Mouse (Mus musculus) midbrain, embryonic 14.5 days (tissue): ENCODE results near the gene Nup133. TPM values are rescaled to one million over a fixed set of nuclear protein-coding genes. Genes with fewer than 3 reads are reported as not detected.
"Not testable (repeated sequence)": the region's sequence is repeated elsewhere in the genome, so short reads cannot be mapped to it uniquely, and the experiment has no call there.

Experiments
- ATAC-seq: fragments of 200-750 bp; cut with Nextera tagmentation; 2 replicates; pipeline ENCODE4 v1.8.0; 2017; ENCODE audit warnings: moderate number of reproducible peaks, moderate library complexity; ENCODE audit not compliant: low FRiP score, low TSS enrichment
- DNase-seq: peaks from one replicate; pipeline ENCODE4 v3.0.0-alpha.2; 2015
- H3K27ac ChIP-seq: fragments of 300-500 bp; sonication (generic); replicated peaks from 2 replicates; pipeline ENCODE4 v1.5.1; 2014; ENCODE audit warnings: mild to moderate bottlenecking, low read depth, low read length, moderate library complexity
- H3K27me3 ChIP-seq: fragments of 300-500 bp; sonication (generic); 2 replicates; pipeline ENCODE4 v1.6.1; 2014; ENCODE audit warnings: low read length, control low read depth, mixed read lengths; ENCODE audit not compliant: control insufficient read depth, insufficient read depth
- H3K36me3 ChIP-seq: fragments of 300-500 bp; sonication (generic); 2 replicates; pipeline ENCODE4 v1.6.1; 2014; ENCODE audit warnings: low read length, control low read depth; ENCODE audit not compliant: control insufficient read depth, insufficient read depth
- H3K4me1 ChIP-seq: fragments of 300-500 bp; sonication (generic); 2 replicates; pipeline ENCODE4 v1.6.1; 2014; ENCODE audit warnings: mild to moderate bottlenecking, antibody characterized with exemption, low read length, control low read depth; ENCODE audit not compliant: control insufficient read depth, insufficient read depth
- H3K4me2 ChIP-seq: fragments of 300-500 bp; sonication (generic); 2 replicates; pipeline ENCODE4 v1.6.1; 2014; ENCODE audit warnings: mild to moderate bottlenecking, low read length, moderate library complexity
- H3K4me3 ChIP-seq: fragments of 300-500 bp; sonication (generic); replicated peaks from 2 replicates; pipeline ENCODE4 v1.5.1; 2014; ENCODE audit warnings: low read depth, low read length
- H3K9ac ChIP-seq: fragments of 300-500 bp; sonication (generic); replicated peaks from 2 replicates; pipeline ENCODE4 v1.6.1; 2014; ENCODE audit warnings: mild to moderate bottlenecking, low read length, moderate library complexity
- H3K9me3 ChIP-seq: fragments of 300-500 bp; sonication (generic); 2 replicates; pipeline ENCODE4 v1.6.1; 2016; ENCODE audit warnings: low read length, control low read depth, mixed read lengths; ENCODE audit not compliant: control insufficient read depth
- WGBS: fragments of 180-500 bp; shearing (Covaris S2); extraction: QIAGEN DNeasy Blood & Tissue Kit; methylation state at CpG from one replicate; pipeline ENCODE4 v1.1.7; 2014; 5-methylcytosine and 5-hydroxymethylcytosine counted together
- polyA plus RNA-seq: library from polyadenylated mRNA; unstranded; fragments of >200 nt; fragmentation: Nextera tagmentation; extraction: Ambion mirVana; gene quantifications from 2 replicates; pipeline ENCODE4 v1.2.1, GENCODE M21; 2014

Nup133 gene
- polyA plus RNA-seq, 1 experiment from 2014 or later = 33.7 TPM

DNA sequence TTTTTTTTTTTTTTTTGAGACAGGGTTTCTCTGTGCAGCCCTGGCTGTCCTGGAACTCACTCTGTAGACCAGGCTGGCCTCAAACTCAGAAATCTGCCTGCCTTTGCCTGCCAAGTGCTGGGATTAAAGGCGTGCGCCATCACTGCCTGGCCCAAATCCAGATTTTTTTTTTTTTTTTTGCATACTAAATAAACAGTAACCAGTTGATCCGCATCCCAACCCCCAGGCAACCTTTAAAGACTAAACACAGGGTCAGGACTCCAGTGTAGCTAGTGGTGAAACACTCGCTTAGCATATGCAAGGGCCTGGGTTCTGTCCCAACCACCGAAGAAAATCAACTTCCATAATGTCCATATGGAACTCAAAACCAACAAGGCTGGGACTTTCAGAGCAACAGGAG is 11.5 kb upstream of the Nup133 start:
- H3K27me3 ChIP-seq, ATAC-seq, H3K4me3 ChIP-seq, H3K9me3 ChIP-seq, H3K4me2 ChIP-seq, DNase-seq, H3K4me1 ChIP-seq, H3K27ac ChIP-seq, H3K9ac ChIP-seq: not testable (repeated sequence)
- H3K36me3 ChIP-seq = peaks cover 72% of the 10 kb centered on the region
- WGBS = 82% methylated on average over 5 of the region's 5 CpGs

DNA sequence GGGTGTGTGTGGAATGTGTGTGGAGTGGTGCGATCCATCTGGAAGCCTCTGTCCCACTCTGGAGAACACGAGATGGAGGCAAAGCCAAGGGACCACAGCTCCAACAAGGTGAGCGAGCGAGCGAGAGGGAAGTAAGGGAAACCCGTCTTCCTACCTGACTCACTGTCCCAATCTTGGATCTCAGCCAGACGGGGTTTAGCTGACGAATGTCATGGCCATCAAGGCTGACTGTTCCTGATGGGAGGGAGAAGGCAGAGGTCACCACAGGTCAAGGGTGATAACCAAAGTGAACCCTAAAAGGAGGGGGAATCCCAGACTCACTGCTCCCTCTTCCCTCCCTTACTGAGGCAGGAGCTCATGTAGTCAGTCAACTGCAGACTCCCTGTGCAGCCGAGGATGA is 11.0 kb upstream of the Nup133 start:
- Histone ChIP-seq H3K9me3 (no peaks in the 10 kb centered on the region), H3K36me3 (peaks cover 72% of the 10 kb centered on the region), H3K27ac (no peak overlapping the region), H3K4me1 (no peaks in the 10 kb centered on the region), H3K27me3 (no peaks in the 10 kb centered on the region), H3K4me3 (no peak overlapping the region), H3K9ac (no peak overlapping the region), H3K4me2 (no peak overlapping the region)
- ATAC-seq (no peak), DNase-seq (no peak)
- WGBS = 88% methylated on average over 9 of the region's 9 CpGs

DNA sequence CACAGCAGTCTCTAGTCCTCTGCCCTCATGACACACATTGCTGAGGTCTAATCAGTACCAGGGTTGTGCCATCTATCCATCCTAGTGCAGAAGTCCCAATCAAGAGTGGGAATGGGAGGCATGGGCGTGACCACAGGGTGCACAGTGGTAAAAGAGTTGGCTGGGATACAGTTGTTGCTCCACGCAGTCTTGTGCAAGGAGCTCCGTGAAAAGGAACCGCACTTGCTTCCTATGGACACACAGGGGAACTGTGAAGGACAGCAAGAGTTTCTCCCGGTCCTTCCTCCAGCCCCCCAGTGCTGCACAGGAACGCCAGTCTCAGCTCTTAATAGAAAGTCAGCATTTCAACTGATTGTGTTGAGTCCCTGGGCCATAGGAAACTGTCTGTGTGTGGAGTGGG is 10.4 kb upstream of the Nup133 start:
- Histone ChIP-seq H3K4me3 (no peak overlapping the region), H3K9me3 (no peaks in the 10 kb centered on the region), H3K36me3 (peaks cover 71% of the 10 kb centered on the region), H3K4me2 (no peak overlapping the region), H3K9ac (no peak overlapping the region), H3K27ac (no peak overlapping the region), H3K4me1 (no peaks in the 10 kb centered on the region), H3K27me3 (no peaks in the 10 kb centered on the region)
- WGBS = 96% methylated on average over 6 of the region's 6 CpGs
- DNase-seq = no peak
- no peak for ATAC-seq

DNA sequence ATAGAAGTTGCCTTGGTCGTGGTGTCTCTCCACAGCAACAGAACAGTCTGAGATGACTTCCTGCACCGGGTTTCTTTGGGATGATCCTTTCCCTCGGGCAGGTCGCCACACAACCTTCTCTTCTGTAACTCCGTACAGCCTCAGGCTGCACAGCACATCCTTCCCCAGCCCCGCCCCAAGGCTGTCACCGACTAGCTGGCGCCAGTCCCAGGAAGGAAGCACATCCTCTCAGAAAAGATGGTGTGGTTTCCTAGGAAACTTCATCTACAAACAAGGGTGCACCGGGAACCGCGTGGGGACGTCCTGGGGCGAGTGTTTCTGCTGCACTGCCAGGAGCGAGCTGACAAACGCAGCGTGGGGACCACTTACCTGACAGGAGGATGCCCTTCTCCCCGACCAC is 9.1 kb upstream of the Nup133 start:
- H3K9ac ChIP-seq = no peak overlapping the region
- DNase-seq (no peak), ATAC-seq (no peak)
- no peak overlapping the region for H3K4me3 ChIP-seq
- no peaks in the 10 kb centered on the region for H3K27me3 ChIP-seq
- H3K4me2 ChIP-seq = no peak overlapping the region
- H3K27ac ChIP-seq = no peak overlapping the region
- 85% methylated on average over 17 of the region's 17 CpGs for WGBS
- peaks cover 72% of the 10 kb centered on the region for H3K36me3 ChIP-seq
- H3K9me3 ChIP-seq = no peaks in the 10 kb centered on the region
- H3K4me1 ChIP-seq = no peaks in the 10 kb centered on the region

DNA sequence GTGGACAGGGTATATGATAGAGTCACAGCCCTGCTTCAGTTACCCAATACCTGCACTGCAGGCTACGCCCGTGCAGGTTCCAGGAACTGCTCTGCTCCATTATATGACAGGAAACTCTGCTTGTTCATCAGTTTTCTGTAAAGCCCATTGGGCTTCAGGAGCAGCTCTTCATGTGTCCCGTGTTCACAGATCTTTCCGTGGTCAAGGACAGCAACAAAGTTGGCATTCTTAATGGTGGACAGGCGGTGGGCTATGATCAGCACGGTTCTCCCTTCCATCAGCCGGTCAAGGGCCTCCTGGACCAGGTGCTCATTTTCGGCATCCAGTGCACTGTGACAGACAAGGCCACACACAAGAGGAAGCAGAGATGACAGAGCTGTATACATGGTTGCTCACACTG is 5.2 kb upstream of the Nup133 start:
- Histone ChIP-seq H3K9me3 (no peaks in the 10 kb centered on the region), H3K4me3 (no peak overlapping the region), H3K27me3 (no peaks in the 10 kb centered on the region), H3K4me1 (peaks cover 5% of the 10 kb centered on the region; the same call in 1 of the 2 replicates), H3K27ac (no peak overlapping the region), H3K36me3 (peaks cover 54% of the 10 kb centered on the region), H3K4me2 (no peak overlapping the region), H3K9ac (no peak overlapping the region)
- no peak for ATAC-seq
- 88% methylated on average over 8 of the region's 8 CpGs for WGBS
- no peak for DNase-seq

DNA sequence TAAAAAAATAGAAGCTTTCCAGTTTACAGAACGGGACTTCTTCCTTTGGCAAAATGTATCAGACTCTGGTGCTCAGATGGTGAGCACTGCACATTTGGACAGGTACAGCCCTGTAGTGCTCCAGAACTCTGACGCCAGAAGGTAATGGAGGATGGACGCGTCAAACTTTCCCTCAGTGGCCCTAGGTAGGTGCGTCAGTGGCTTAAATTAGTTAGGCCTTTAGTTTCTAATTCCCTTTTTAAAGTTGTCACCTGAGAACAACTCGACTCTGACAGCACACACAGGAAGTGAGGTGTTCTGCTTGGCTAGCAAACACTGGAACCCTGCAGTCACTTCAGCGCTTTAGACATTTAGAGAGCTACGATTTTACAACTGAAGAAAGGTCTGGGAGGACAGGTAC is 4.6 kb upstream of the Nup133 start:
- H3K36me3 ChIP-seq = peaks cover 48% of the 10 kb centered on the region
- no peak overlapping the region for H3K27ac ChIP-seq
- 89% methylated on average over 8 of the region's 8 CpGs for WGBS
- no peak overlapping the region for H3K4me3 ChIP-seq
- DNase-seq = no peak
- ATAC-seq = no peak
- H3K27me3 ChIP-seq = no peaks in the 10 kb centered on the region
- H3K9ac ChIP-seq = no peak overlapping the region
- peaks cover 5% of the 10 kb centered on the region; the same call in 1 of the 2 replicates for H3K4me1 ChIP-seq
- no peak overlapping the region for H3K4me2 ChIP-seq
- no peaks in the 10 kb centered on the region for H3K9me3 ChIP-seq

DNA sequence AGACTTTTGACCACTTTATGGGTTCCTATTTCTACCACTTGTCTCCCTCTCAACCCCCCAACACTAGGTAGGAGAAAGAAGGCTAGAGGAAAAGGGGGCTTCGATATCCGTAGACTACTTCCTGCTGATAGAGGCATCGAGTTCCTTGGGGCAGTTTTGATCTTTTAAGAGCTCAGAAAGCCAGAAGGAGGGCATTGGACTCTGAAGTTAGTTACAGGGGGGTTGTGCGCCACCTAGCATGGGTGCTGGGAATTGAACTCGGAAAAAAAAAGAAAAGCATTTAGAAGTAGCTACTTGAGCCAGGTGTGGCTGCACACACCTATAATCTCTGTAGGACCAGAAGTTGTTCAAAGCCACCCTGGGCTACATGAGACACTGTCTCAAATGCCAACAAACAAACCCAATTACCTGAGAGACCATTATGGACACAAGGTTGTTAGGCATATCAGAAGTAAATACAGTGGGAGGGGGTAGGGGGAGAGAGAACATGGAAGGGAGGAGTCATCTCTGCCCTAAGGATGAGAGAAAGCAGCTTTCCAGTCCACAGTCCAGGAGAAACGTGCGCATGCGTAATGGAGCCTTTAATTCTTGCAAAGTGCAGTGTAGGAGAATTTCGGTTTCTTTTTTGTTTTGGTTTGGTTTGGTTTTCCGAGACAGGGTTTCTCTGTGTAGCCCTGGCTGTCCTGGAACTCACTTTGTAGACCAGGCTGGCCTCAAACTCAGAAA is 1.2 kb upstream of the Nup133 start:
- H3K27ac ChIP-seq = 0 out of 2 replicates have a peak overlapping the region, but pooled peaks have one; percentile 85
- no peak for ATAC-seq

DNA sequence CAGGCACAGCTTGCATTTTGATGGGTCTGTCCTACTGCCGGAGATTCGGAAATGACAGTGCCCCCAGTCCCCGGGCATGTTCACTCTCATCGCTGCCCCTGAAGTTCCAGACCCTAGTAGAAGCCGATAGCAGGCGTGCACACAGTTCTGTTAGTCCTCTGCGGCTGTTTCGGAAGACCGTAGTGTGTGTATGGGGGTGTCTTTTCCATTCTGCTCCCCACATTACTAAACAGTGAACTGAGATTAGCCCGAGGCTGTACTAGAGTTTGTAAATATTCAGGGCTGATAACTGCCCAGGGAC is 571 bp upstream of the Nup133 start:
- ATAC-seq = peak; percentile 46; the same call in 1 of the 2 replicates
- Histone ChIP-seq H3K9ac (peak overlapping the region; percentile 84), H3K27ac (peak overlapping the region; percentile 85), H3K27me3 (no peaks in the 10 kb centered on the region), H3K36me3 (peaks cover 32% of the 10 kb centered on the region), H3K4me3 (peak overlapping the region; percentile 80), H3K9me3 (no peaks in the 10 kb centered on the region), H3K4me2 (peak overlapping the region; percentile 96), H3K4me1 (peaks cover 9% of the 10 kb centered on the region)
- DNase-seq = no peak
- 2% methylated on average over 10 of the region's 10 CpGs for WGBS

More for the DNA sequence above, 1.2 kb upstream of the Nup133 start:
- WGBS = 34% methylated on average over 10 of the region's 10 CpGs
- peak; percentile 76 for DNase-seq
- Histone ChIP-seq H3K4me3 (peak overlapping the region; percentile 80), H3K27me3 (no peaks in the 10 kb centered on the region), H3K4me1 (peaks cover 9% of the 10 kb centered on the region), H3K9ac (peak overlapping the region; percentile 84), H3K36me3 (peaks cover 32% of the 10 kb centered on the region), H3K4me2 (peak overlapping the region; percentile 96), H3K9me3 (no peaks in the 10 kb centered on the region)

DNA sequence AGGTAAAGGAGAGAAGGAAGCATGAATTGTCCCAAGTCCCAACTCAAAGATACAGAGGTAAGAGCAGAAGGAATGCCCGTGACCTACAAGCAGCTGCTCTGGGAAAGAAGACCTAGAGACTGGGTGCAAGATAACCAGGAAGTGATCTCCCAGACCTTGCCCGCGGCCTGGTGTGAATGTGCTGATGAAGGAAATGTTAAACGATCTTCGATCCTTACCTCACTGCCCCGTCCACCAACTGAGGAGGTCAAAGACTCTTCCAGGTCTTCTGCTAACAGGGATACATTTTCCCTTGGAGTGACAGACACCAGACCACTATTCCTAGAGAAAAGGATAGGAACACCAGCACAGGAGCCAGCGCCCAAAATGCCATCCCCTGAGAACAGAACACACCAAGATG is 20.0 kb downstream of the Nup133 start:
- no peak for ATAC-seq
- no peak overlapping the region for H3K9ac ChIP-seq

More for the DNA sequence above, 20.0 kb downstream of the Nup133 start:
- 93% methylated on average over 7 of the region's 7 CpGs for WGBS
- no peak overlapping the region for H3K27ac ChIP-seq
- H3K4me1 ChIP-seq = no peaks in the 10 kb centered on the region
- H3K36me3 ChIP-seq = peaks cover 76% of the 10 kb centered on the region
- no peak for DNase-seq
- H3K4me3 ChIP-seq = no peak overlapping the region
- no peaks in the 10 kb centered on the region for H3K9me3 ChIP-seq
- H3K4me2 ChIP-seq = no peak overlapping the region
- no peaks in the 10 kb centered on the region for H3K27me3 ChIP-seq
